20 mouse cellular contexts compared by ENCODE assay signal in genomic region chr1:43154491-43154890, GRCm38 (mm10). TPM values are rescaled to one million over a fixed set of nuclear protein-coding genes. Genes with fewer than 3 reads are reported as not detected.
A peak's percentile ranks its signal among the peaks of the same experiment; 100 is the strongest.
DNase-seq lines count a peak whose midpoint lies in the region; ATAC-seq and TF ChIP-seq lines count a peak whose summit lies in the region.
"Had no signal": no experiment of that assay in that cellular context is flagged by ENCODE, and none has a peak within 500 bp of the region (broad histone marks: within the 10 kb centered on the region; RNA-seq: fewer than 3 reads in every experiment).

No protein-coding gene starts in this region.

- peaks cover 73% of the 10 kb centered on the region for H3K36me3 ChIP-seq in heart, adult 2 months (ENCODE audit: control insufficient read depth, insufficient read depth, low read length)
- no peaks in the 10 kb centered on the region; the same call in 1 of the 2 replicates for H3K36me3 ChIP-seq in kidney, adult 2 months (ENCODE audit: control insufficient read depth, insufficient read depth, low read length)
- H3K36me3 ChIP-seq in lung, embryonic 16.5 days (ENCODE audit: control insufficient read depth, insufficient read depth, low read length) = no peaks in the 10 kb centered on the region
- H3K36me3 ChIP-seq in stomach, postnatal 0 days (ENCODE audit: control insufficient read depth, insufficient read depth, low read length) = peaks cover 4% of the 10 kb centered on the region; the same call in 1 of the 2 replicates

- H3K4me3 ChIP-seq in heart, adult 2 months = no peak overlapping the region
- H3K4me3 ChIP-seq in kidney, adult 2 months (ENCODE audit: insufficient read depth, low read depth, low read length) = no peak overlapping the region
- no peak overlapping the region for H3K4me3 ChIP-seq in lung, embryonic 16.5 days (ENCODE audit: low read length)
- no peak overlapping the region for H3K4me3 ChIP-seq in stomach, postnatal 0 days (ENCODE audit: low read depth, low read length)
- H3K4me3 ChIP-seq: gastrocnemius, adult 2 months; limb, embryonic 15.5 days; myocyte; neural tube, embryonic 15.5 days had no signal

- no peaks in the 10 kb centered on the region for H3K79me2 ChIP-seq in heart, adult 2 months (replicated peaks; ENCODE audit: control insufficient read depth, insufficient read depth, low read length)

- H3K4me1 ChIP-seq in heart, adult 2 months (ENCODE audit: control insufficient read depth, insufficient read depth, low read length) = peaks cover 6% of the 10 kb centered on the region
- H3K4me1 ChIP-seq in kidney, adult 2 months (ENCODE audit: control insufficient read depth, insufficient read depth, low read length) = 0 out of 2 replicates have a peak, but pooled peaks cover 2% of the 10 kb centered on the region
- peaks cover 1% of the 10 kb centered on the region; the same call in 1 of the 2 replicates for H3K4me1 ChIP-seq in lung, embryonic 16.5 days (replicated peaks; ENCODE audit: control insufficient read depth, insufficient read depth, low read length)
- H3K4me1 ChIP-seq in stomach, postnatal 0 days (replicated peaks; ENCODE audit: control insufficient read depth, insufficient read depth) = peaks cover 5% of the 10 kb centered on the region; the same call in 1 of the 2 replicates
- H3K4me1 ChIP-seq: neural tube, embryonic 15.5 days had no signal

- no peak overlapping the region for H3K9ac ChIP-seq in heart, adult 2 months (ENCODE audit: low read depth, low read length)
- no peak overlapping the region for H3K9ac ChIP-seq in lung, embryonic 16.5 days (ENCODE audit: low read length)
- no peak overlapping the region for H3K9ac ChIP-seq in stomach, postnatal 0 days (ENCODE audit: low read length)
- H3K9ac ChIP-seq: forebrain, postnatal 0 days; hindbrain, embryonic 14.5 days; limb, embryonic 15.5 days; neural tube, embryonic 15.5 days had no signal

- no peak overlapping the region; the same call in 1 of the 2 replicates for H3K27ac ChIP-seq in heart, adult 2 months
- H3K27ac ChIP-seq in kidney, adult 2 months (ENCODE audit: insufficient read depth, low read depth, low read length) = peak overlapping the region; percentile 23; the same call in 1 of the 2 replicates
- no peak overlapping the region for H3K27ac ChIP-seq in lung, embryonic 16.5 days (ENCODE audit: low read length)
- H3K27ac ChIP-seq in stomach, postnatal 0 days (replicated peaks) = peak overlapping the region; percentile 70
- H3K27ac ChIP-seq: gastrocnemius, adult 2 months; hindbrain, embryonic 14.5 days; limb, embryonic 15.5 days; neural tube, embryonic 15.5 days had no signal

- TF ChIP-seq POLR2A in heart, adult 2 months (IDR thresholded peaks at IDR 0.05; ENCODE audit: insufficient read depth, low read depth, low read length) = peak; percentile 45; the same call in 1 of the 2 replicates
- no peak for TF ChIP-seq POLR2A in kidney, adult 2 months (IDR thresholded peaks at IDR 0.05; ENCODE audit: low read depth, low read length)

- no peaks in the 10 kb centered on the region for H3K9me3 ChIP-seq in lung, embryonic 16.5 days (ENCODE audit: control insufficient read depth, low read length)
- no peaks in the 10 kb centered on the region for H3K9me3 ChIP-seq in stomach, postnatal 0 days (ENCODE audit: control insufficient read depth, low read length)
- H3K9me3 ChIP-seq: limb, embryonic 15.5 days; neural tube, embryonic 15.5 days had no signal

- TF ChIP-seq CTCF in heart, adult 2 months (IDR thresholded peaks at IDR 0.05) = no peak
- TF ChIP-seq CTCF in kidney, adult 2 months (conservative IDR thresholded peaks at IDR 0.05; ENCODE audit: insufficient read depth, insufficient read length, low read depth, low read length) = no peak
- no peak for TF ChIP-seq CTCF in stomach, postnatal 0 days (IDR thresholded peaks at IDR 0.05; ENCODE audit: low read depth)

- no peak for DNase-seq in heart, adult 2 months
- no peak for DNase-seq in heart, postnatal 4 days
- no peak for DNase-seq in kidney, adult 2 months
- DNase-seq in kidney, adult 9 months = no peak
- DNase-seq in lung, postnatal 25 days (ENCODE audit: low spot score) = no peak
- DNase-seq in stomach, postnatal 0 days (ENCODE audit: low spot score) = no peak
- DNase-seq: adrenal gland, adult 8-10 months; cerebellum, postnatal 14 days; forebrain, postnatal 0 days; gastrocnemius, adult 2 months; kidney, adult 8-10 months; midbrain, embryonic 14.5 days; right cerebral cortex, postnatal 25 days; thymus, adult 18-20 months had no signal

- H3K4me2 ChIP-seq in lung, embryonic 16.5 days (ENCODE audit: low read depth, low read length) = no peak overlapping the region
- H3K4me2 ChIP-seq in stomach, postnatal 0 days (replicated peaks; ENCODE audit: low read depth) = no peak overlapping the region
- H3K4me2 ChIP-seq: hindbrain, embryonic 14.5 days; limb, embryonic 15.5 days; neural tube, embryonic 15.5 days had no signal

- intact Hi-C loops in heart, adult 2 months (cut with DNase I) = no loop called here

- TF ChIP-seq EP300 in heart, adult 2 months (IDR thresholded peaks at IDR 0.05; ENCODE audit: insufficient read depth, low read depth, low read length) = 0 out of 2 replicates have a peak, but pooled peaks have one; percentile 9
- TF ChIP-seq EP300 in stomach, postnatal 0 days (optimal IDR thresholded peaks at IDR 0.05) = no peak

- WGBS in heart, adult 2 months = 20% methylated on average over 2 of the region's 2 CpGs
- WGBS in kidney, adult 2 months = 74% methylated on average over 2 of the region's 2 CpGs
- WGBS in lung, embryonic 16.5 days = 44% methylated on average over 2 of the region's 2 CpGs
- WGBS in stomach, postnatal 0 days = 27% methylated on average over 2 of the region's 2 CpGs

- H3K27me3 ChIP-seq in heart, adult 2 months (ENCODE audit: control insufficient read depth, insufficient read depth, low read length) = no peaks in the 10 kb centered on the region
- no peaks in the 10 kb centered on the region for H3K27me3 ChIP-seq in kidney, adult 2 months (replicated peaks; ENCODE audit: control insufficient read depth, insufficient read depth, low read length)
- no peaks in the 10 kb centered on the region for H3K27me3 ChIP-seq in lung, embryonic 16.5 days (ENCODE audit: control insufficient read depth, insufficient read depth, low read depth, low read length)
- H3K27me3 ChIP-seq in stomach, postnatal 0 days (ENCODE audit: control insufficient read depth, insufficient read depth, low read length) = no peaks in the 10 kb centered on the region
- H3K27me3 ChIP-seq: limb, embryonic 15.5 days; neural tube, embryonic 15.5 days had no signal

- peak; percentile 73; the same call in 1 of the 2 replicates for ATAC-seq in lung, embryonic 16.5 days (ENCODE audit: low read depth)
- no peak for ATAC-seq in stomach, postnatal 0 days (ENCODE audit: low FRiP score, low TSS enrichment)
- no peak for ATAC-seq in erythroblast, adult 5-6 weeks (replicated peaks; ENCODE audit: low FRiP score, poor library complexity, severe bottlenecking)
- ATAC-seq: forebrain, postnatal 0 days had no signal

RNA-seq across cellular contexts. Expression of gene Fhl2, which starts 42.3 kb away (rescaled TPM):
- total RNA-seq in heart, adult 2 months (2021) = 1,000 to 10,000 TPM; 1,721 to 1,764 TPM
- 1,853 and 3,161 TPM in 2 replicates for polyA plus RNA-seq in heart, adult 2 months (2012; rRNA removed)
- 1,000 to 10,000 TPM; 1,103 to 1,257 TPM for total RNA-seq in heart, postnatal 4 days (2021)
- polyA plus RNA-seq in kidney, adult 2 months (2012; rRNA removed) = 45.3 and 48.1 TPM in 2 replicates
- 29.7 and 31.2 TPM in 2 replicates for polyA plus RNA-seq in lung, embryonic 16.5 days (2015; fragmentation: Nextera tagmentation; extraction: Ambion mirVana)
- 124 and 126 TPM in 2 replicates for polyA plus RNA-seq in stomach, postnatal 0 days (2015; fragmentation: Nextera tagmentation; extraction: Ambion mirVana)
- not detected in 2 replicates for total RNA-seq in erythroblast, adult 5-6 weeks (2015; ENCODE audit: low replicate concordance)
- 1.0 TPM in 1 of 2 replicates, not detected in the other for total RNA-seq in erythroblast, adult 5-6 weeks (2017; ENCODE audit: low replicate concordance)

RNA-seq across cellular contexts. Expression of gene AI597479, which starts 56.0 kb away (rescaled TPM):
- 10 to 100 TPM; 20.3 to 21.1 TPM for total RNA-seq in heart, adult 2 months (2021)
- 8.4 and 13.2 TPM in 2 replicates for polyA plus RNA-seq in heart, adult 2 months (2012; rRNA removed)
- 1 to 10 TPM; 9.2 to 9.8 TPM for total RNA-seq in heart, postnatal 4 days (2021)
- polyA plus RNA-seq in kidney, adult 2 months (2012; rRNA removed) = 4.0 and 5.0 TPM in 2 replicates
- 29.5 and 32.6 TPM in 2 replicates for polyA plus RNA-seq in lung, embryonic 16.5 days (2015; fragmentation: Nextera tagmentation; extraction: Ambion mirVana)
- polyA plus RNA-seq in stomach, postnatal 0 days (2015; fragmentation: Nextera tagmentation; extraction: Ambion mirVana) = 10.7 and 11.2 TPM in 2 replicates
- 2.5 and 6.5 TPM in 2 replicates for total RNA-seq in erythroblast, adult 5-6 weeks (2015; ENCODE audit: low replicate concordance)
- 3.5 and 5.0 TPM in 2 replicates for total RNA-seq in erythroblast, adult 5-6 weeks (2017; ENCODE audit: low replicate concordance)

RNA-seq across cellular contexts. Expression of gene Tgfbrap1, which starts 56.1 kb away (rescaled TPM):
- 10 to 100 TPM; 13.9 to 14.5 TPM for total RNA-seq in heart, adult 2 months (2021)
- 11.2 and 15.4 TPM in 2 replicates for polyA plus RNA-seq in heart, adult 2 months (2012; rRNA removed)
- total RNA-seq in heart, postnatal 4 days (2021) = 10 to 100 TPM; 16.3 to 17.3 TPM
- 33.4 and 35.1 TPM in 2 replicates for polyA plus RNA-seq in kidney, adult 2 months (2012; rRNA removed)
- 10.4 and 10.7 TPM in 2 replicates for polyA plus RNA-seq in lung, embryonic 16.5 days (2015; fragmentation: Nextera tagmentation; extraction: Ambion mirVana)
- 4.6 and 5.7 TPM in 2 replicates for polyA plus RNA-seq in stomach, postnatal 0 days (2015; fragmentation: Nextera tagmentation; extraction: Ambion mirVana)
- total RNA-seq in erythroblast, adult 5-6 weeks (2015; ENCODE audit: low replicate concordance) = 6.9 and 8.5 TPM in 2 replicates
- 3.5 and 5.4 TPM in 2 replicates for total RNA-seq in erythroblast, adult 5-6 weeks (2017; ENCODE audit: low replicate concordance)

Comparison
In these comparisons a context has a peak if more than half of its experiments do, and no peak if none do; other contexts are left out.
1. H3K27ac ChIP-seq: peak in kidney, adult 2 months (single experiment) and stomach, postnatal 0 days (single experiment); none in heart, adult 2 months (single experiment) and lung, embryonic 16.5 days (single experiment).
2. RNA of gene Fhl2, which starts 42.3 kb away (polyA plus RNA-seq): 1,853 to 3,161 TPM in heart, adult 2 months; 124 to 126 TPM in stomach, postnatal 0 days, 45.3 to 48.1 TPM in kidney, adult 2 months and 29.7 to 31.2 TPM in lung, embryonic 16.5 days; every median in the first group is over 10 times any median in the second.